Mouse (Mus musculus): ENCODE data around the gene Speer4b. TPM values are rescaled to one million over a fixed set of nuclear protein-coding genes. Genes with fewer than 3 reads are reported as not detected.
"Not testable (repeated sequence)": the region's sequence is repeated elsewhere in the genome, so short reads cannot be mapped to it uniquely, and the experiment has no call there.

Gene Speer4b
- polyA plus RNA-seq (2015; fragmentation: Nextera tagmentation; extraction: Ambion mirVana), result 0.42 and 0.52 TPM in 2 replicates

DNA sequence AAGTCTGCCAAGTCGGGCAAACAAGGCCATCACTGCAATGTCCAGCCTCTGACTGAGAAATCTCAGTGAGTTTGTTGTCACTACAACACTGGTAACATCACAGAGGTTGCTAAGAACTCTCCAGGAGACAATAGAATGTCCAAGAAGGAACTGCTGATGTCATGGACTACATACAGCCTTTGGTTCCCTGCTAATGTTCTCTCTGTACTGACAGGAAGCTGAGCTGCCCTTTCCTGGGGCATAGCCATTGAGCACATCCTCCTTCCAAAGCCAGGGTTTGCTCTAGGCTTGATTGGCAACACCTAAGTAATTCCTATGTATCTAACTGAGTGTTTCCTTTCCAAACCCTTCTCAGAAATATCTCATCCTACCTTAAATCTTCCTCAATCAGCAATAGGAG is at the start of gene Speer4b:
TSS of gene Speer4b (minus strand) at position 101 of the 400 bp plus-strand sequence.
- not testable (repeated sequence) for H3K9ac ChIP-seq; H3K27me3 ChIP-seq; H3K9me3 ChIP-seq; H3K4me3 ChIP-seq; H3K36me3 ChIP-seq; H3K4me2 ChIP-seq; ATAC-seq (ENCODE audit: insufficient number of reproducible peaks, low FRiP score, low TSS enrichment, low read depth); H3K4me1 ChIP-seq; H3K27ac ChIP-seq
- WGBS, result 45% methylated on average over 1 of the region's 1 CpGs

DNA sequence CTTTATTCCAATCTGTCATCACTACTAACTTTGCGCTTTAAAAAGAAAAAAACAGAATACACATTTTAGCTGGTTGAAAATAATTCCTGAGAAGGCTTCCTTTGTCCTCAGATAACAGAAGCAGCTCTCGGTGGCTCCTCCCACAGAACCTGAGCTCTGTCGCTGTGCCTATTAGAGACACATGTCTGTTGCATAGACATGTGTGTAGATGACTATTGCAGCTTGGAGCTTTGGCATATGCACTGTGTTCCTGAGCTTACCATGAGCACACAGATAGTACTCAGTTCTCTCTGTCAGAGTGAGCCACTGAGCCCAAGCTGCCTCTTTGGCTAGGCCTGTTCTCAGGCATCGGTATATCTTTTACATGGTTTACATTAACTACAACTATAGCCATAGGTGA is 48.1 kb upstream of the Speer4b start:
- Histone ChIP-seq H3K9ac (no peak overlapping the region), H3K4me3 (no peak overlapping the region), H3K27me3 (no peaks in the 10 kb centered on the region), H3K27ac (no peak overlapping the region), H3K36me3 (no peaks in the 10 kb centered on the region), H3K4me1 (no peaks in the 10 kb centered on the region), H3K4me2 (no peak overlapping the region), H3K9me3 (no peaks in the 10 kb centered on the region)
- no peak for ATAC-seq (ENCODE audit: insufficient number of reproducible peaks, low FRiP score, low TSS enrichment, low read depth)
- 76% methylated on average over 4 of the region's 4 CpGs for WGBS

DNA sequence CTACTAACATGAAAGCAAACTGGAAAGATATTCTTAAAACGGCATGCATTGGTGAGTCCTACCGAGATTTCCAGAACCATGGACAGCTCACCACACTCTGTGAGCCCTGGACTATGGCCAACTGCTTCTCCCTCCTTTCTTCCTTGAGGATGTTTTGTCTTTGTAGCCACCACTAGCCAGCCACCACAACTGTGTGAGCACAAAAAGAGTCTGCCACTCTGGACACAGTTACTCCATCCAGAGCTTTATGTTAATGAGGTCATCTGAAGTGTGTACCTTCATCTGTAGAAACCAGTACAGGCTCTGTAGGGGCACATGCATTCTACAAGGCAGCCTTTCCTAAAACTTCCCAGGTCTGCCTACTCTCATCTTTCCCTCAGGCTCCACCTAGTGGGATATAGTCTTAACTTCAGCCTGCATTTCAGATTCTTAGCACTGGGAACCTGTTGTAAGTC is 43.6 kb upstream of the Speer4b start:
- Histone ChIP-seq H3K36me3 (no peaks in the 10 kb centered on the region), H3K4me1 (no peaks in the 10 kb centered on the region), H3K4me3 (no peak overlapping the region), H3K9ac (no peak overlapping the region), H3K27ac (no peak overlapping the region), H3K4me2 (no peak overlapping the region), H3K9me3 (no peaks in the 10 kb centered on the region), H3K27me3 (no peaks in the 10 kb centered on the region)
- no peak for ATAC-seq (ENCODE audit: insufficient number of reproducible peaks, low FRiP score, low TSS enrichment, low read depth)
- whole genome bisulfite sequencing, result 6% methylated on average over 2 of the region's 2 CpGs

DNA sequence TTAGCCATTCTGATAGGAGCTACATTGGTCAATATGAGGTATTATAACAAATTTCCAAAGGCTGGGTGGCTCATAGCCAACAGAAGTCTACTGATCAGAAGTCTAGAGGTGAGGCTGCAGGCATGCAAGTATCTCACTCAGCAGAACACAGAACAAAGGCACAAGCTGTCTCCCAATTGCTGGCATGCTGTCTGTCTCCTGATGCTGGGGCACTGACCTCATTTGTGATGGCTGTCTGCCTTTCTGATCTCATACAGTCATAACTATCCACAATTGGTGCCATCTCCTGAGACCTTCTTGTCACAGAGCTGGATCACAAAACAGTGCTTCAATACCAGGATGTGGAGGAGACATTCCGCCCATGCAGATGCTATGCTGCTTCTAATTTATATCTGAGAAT is 25.7 kb upstream of the Speer4b start:
- Histone ChIP-seq H3K9me3 (no peaks in the 10 kb centered on the region), H3K27me3 (no peaks in the 10 kb centered on the region), H3K4me1 (no peaks in the 10 kb centered on the region), H3K4me3 (no peak overlapping the region), H3K36me3 (no peaks in the 10 kb centered on the region), H3K27ac (no peak overlapping the region), H3K4me2 (no peak overlapping the region), H3K9ac (no peak overlapping the region)
- WGBS, result 93% methylated on average over 1 of the region's 1 CpGs
- ATAC-seq (ENCODE audit: insufficient number of reproducible peaks, low FRiP score, low TSS enrichment, low read depth), result no peak

DNA sequence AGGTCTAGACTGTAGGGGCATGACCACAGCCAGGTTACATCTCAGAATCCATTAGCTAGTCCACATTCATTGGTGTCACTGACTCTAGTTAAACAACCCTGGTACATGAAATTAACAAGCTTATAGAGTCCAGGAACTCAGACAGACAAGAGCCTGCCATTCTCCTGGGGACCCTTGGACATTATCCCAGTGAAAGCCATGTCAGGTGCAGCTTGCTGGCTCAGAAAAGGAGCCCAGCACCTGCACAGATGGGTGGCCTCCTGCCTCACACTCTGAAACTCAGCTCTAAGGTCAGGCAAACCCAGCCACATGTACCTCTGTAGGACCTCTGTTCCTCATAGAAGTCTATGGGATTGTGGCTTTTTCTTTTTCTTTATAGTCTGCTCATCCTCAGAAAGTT is 17.5 kb upstream of the Speer4b start:
- no peak overlapping the region for H3K9ac ChIP-seq
- no peaks in the 10 kb centered on the region for H3K9me3 ChIP-seq
- H3K4me3 ChIP-seq, result no peak overlapping the region
- H3K4me2 ChIP-seq, result no peak overlapping the region
- no peaks in the 10 kb centered on the region for H3K27me3 ChIP-seq
- no peak overlapping the region for H3K27ac ChIP-seq
- no peaks in the 10 kb centered on the region for H3K36me3 ChIP-seq
- no peak for ATAC-seq (ENCODE audit: insufficient number of reproducible peaks, low FRiP score, low TSS enrichment, low read depth)
- H3K4me1 ChIP-seq, result no peaks in the 10 kb centered on the region

DNA sequence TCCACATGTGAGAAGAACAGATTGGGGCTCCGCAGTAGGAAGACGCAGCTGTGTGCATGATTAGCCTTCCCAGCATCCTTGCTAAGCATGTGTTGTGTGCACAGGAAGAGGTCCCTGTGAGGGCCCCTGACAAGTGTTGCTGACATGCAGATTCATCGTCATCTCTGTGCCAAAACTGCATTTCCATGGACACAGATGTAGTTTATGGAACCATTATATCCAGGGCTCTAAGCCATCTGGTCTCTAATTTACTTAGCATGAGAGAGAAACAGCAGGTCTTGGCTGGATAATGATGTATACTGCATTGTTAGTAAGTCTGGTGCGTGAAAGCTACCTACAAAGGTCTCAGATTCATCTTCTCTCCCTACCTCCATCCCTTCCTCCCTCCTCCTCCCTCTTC is 10.3 kb downstream of the Speer4b start:
- no peaks in the 10 kb centered on the region for H3K4me1 ChIP-seq
- H3K36me3 ChIP-seq, result no peaks in the 10 kb centered on the region
- no peaks in the 10 kb centered on the region for H3K27me3 ChIP-seq
- H3K9ac ChIP-seq, result no peak overlapping the region
- H3K4me2 ChIP-seq, result no peak overlapping the region
- 69% methylated on average over 4 of the region's 4 CpGs for WGBS
- no peak overlapping the region for H3K4me3 ChIP-seq
- H3K27ac ChIP-seq, result no peak overlapping the region
- H3K9me3 ChIP-seq, result no peaks in the 10 kb centered on the region
- no peak for ATAC-seq (ENCODE audit: insufficient number of reproducible peaks, low FRiP score, low TSS enrichment, low read depth)

DNA sequence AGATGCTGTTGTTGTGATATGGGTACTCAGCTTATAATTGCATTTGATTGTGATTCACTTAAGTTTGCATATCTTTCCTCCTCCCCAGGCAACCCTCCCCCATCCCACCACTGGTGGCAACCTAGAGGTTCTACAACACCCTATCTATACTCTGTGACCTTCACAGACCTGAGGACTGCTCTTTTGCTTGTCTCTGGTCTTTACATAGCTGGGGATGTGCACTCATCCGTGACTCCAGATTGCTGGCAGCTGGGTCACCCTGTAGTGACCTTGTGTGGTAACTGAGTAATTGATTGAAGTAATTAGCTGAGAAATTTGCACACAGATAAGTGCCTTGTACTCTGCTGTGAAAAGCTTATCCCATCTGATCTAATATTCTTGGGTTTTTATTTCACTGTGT is 15.1 kb downstream of the Speer4b start:
- H3K27ac ChIP-seq, result no peak overlapping the region
- no peaks in the 10 kb centered on the region for H3K4me1 ChIP-seq
- no peaks in the 10 kb centered on the region for H3K27me3 ChIP-seq
- ATAC-seq (ENCODE audit: insufficient number of reproducible peaks, low FRiP score, low TSS enrichment, low read depth), result no peak
- H3K4me2 ChIP-seq, result no peak overlapping the region
- H3K9ac ChIP-seq, result no peak overlapping the region
- no peak overlapping the region for H3K4me3 ChIP-seq
- no peaks in the 10 kb centered on the region for H3K9me3 ChIP-seq
- WGBS, result 48% methylated on average over 1 of the region's 1 CpGs
- no peaks in the 10 kb centered on the region for H3K36me3 ChIP-seq

DNA sequence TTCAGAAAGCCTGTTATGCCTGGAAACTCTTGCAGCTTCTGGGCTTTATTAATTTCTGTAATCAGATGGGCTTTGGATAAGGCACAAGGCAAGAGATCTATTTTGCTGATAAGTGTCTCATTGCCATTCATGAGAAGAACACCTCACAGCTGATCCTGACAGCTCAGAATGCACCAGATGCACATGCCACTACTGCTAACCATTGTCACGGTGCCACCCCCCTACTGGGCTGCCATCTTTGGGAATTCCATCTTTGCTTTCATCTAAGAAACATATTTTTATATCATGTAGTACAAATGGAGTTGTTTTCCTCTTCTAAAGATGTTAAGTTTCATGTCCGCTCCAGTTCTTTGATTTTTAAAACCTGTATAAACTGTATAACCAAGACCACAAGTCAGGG is 19.5 kb downstream of the Speer4b start:
- Histone ChIP-seq H3K36me3 (no peaks in the 10 kb centered on the region), H3K9ac (no peak overlapping the region), H3K27ac (no peak overlapping the region), H3K4me3 (no peak overlapping the region), H3K4me2 (no peak overlapping the region), H3K9me3 (no peaks in the 10 kb centered on the region), H3K4me1 (no peaks in the 10 kb centered on the region), H3K27me3 (no peaks in the 10 kb centered on the region)
- 86% methylated on average over 2 of the region's 2 CpGs for WGBS
- no peak for ATAC-seq (ENCODE audit: insufficient number of reproducible peaks, low FRiP score, low TSS enrichment, low read depth)

DNA sequence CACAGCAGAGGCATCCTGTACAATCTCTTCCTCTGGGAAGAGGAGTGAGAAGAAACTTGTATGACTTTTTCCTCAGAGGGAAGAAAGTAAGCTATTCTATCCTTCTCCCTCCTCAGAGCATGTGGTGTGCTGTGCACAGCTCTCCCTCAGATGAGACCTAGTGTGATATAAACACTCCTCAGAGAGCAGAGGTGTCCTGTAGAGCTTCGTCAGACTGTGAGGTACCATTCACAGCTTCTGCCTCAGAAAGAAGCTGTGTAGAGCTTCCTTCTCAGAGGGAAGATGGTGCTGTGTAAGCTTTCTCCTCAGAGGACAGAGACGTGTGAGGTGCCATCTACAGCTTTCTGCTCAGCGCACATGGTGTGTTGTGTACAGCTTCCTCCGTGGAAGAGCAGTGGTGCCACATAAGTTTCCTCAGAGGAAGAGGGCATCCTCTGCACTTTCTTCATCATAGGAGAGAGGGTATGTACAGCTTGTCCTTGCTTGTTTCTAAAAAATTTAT is 26.2 kb downstream of the Speer4b start:
- no peak for ATAC-seq (ENCODE audit: insufficient number of reproducible peaks, low FRiP score, low TSS enrichment, low read depth)
- Histone ChIP-seq H3K4me1 (no peaks in the 10 kb centered on the region), H3K4me3 (no peak overlapping the region), H3K36me3 (no peaks in the 10 kb centered on the region), H3K9me3 (no peaks in the 10 kb centered on the region), H3K9ac (no peak overlapping the region), H3K4me2 (no peak overlapping the region), H3K27me3 (no peaks in the 10 kb centered on the region), H3K27ac (no peak overlapping the region)
- WGBS, result 78% methylated on average over 4 of the region's 4 CpGs

DNA sequence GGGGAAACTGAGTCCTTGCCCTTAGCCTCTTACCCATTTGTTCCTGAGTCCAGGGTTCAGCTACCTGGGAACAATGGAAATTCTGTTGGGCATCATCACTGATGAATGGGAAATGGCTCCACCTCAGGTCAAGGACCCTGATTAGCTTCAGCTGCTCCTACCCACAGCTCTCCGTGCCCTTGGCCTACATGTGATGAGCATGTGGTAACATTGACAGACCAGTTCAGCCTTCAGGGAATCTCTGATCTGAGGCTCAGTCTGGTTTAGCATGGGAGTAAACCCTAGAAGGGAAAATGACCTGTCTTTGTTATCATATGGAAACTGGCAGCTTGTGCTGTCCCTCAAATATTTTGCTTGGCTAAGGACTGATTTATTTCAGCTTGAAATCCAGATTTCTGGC is 43.6 kb downstream of the Speer4b start:
- WGBS, result 44% methylated on average over 1 of the region's 1 CpGs
- Histone ChIP-seq H3K27ac (no peak overlapping the region), H3K27me3 (no peaks in the 10 kb centered on the region), H3K9me3 (no peaks in the 10 kb centered on the region), H3K36me3 (no peaks in the 10 kb centered on the region), H3K9ac (no peak overlapping the region), H3K4me3 (no peak overlapping the region), H3K4me2 (no peak overlapping the region), H3K4me1 (no peaks in the 10 kb centered on the region)
- ATAC-seq (ENCODE audit: insufficient number of reproducible peaks, low FRiP score, low TSS enrichment, low read depth), result no peak

DNA sequence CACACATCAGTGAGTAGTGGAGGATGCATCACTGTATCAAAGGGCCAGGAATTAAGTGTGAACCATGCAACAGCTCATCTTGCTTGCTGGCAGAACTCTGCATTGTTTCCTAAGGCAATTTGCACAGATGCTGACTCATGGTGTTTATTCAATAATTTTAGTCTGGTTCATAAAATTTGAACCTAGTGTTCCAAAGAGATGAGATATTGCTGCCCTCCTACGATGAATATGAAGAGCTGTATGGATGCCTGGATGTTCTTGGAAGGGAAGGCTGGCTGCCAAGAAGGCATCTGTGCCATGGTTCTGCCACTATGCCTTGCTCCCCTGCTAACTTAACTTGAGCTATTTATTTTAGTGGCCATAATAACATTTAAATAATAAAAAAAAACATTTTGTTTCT is 44.3 kb downstream of the Speer4b start:
- H3K27ac ChIP-seq, result no peak overlapping the region
- ATAC-seq (ENCODE audit: insufficient number of reproducible peaks, low FRiP score, low TSS enrichment, low read depth), result no peak
- WGBS, result 86% methylated on average over 1 of the region's 1 CpGs
- no peak overlapping the region for H3K9ac ChIP-seq
- H3K27me3 ChIP-seq, result no peaks in the 10 kb centered on the region
- no peaks in the 10 kb centered on the region for H3K4me1 ChIP-seq
- H3K9me3 ChIP-seq, result no peaks in the 10 kb centered on the region
- no peak overlapping the region for H3K4me2 ChIP-seq
- H3K4me3 ChIP-seq, result no peak overlapping the region
- H3K36me3 ChIP-seq, result no peaks in the 10 kb centered on the region

DNA sequence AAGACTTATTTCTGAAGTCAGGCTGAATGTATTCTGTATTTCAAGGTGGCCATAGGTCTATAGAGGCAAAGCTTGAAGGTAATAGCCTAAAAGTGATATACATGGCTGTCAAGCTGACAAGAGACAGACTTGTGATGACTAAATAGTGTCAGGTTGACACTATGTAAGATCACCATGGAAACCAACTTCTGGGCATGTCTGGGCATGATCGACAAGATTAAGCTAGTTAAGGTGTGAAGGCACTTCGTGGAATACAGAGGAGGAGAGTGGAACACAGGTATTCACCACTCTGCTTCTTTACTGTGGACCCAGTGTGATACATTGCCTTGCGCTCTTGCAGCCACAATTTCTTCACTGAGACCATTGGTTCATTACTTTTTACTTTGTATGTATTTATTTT is 46.9 kb downstream of the Speer4b start:
- H3K9ac ChIP-seq, result no peak overlapping the region
- no peak overlapping the region for H3K4me2 ChIP-seq
- H3K9me3 ChIP-seq, result no peaks in the 10 kb centered on the region
- ATAC-seq (ENCODE audit: insufficient number of reproducible peaks, low FRiP score, low TSS enrichment, low read depth), result no peak
- H3K36me3 ChIP-seq, result no peaks in the 10 kb centered on the region
- no peak overlapping the region for H3K4me3 ChIP-seq
- 83% methylated on average over 3 of the region's 3 CpGs for WGBS
- no peaks in the 10 kb centered on the region for H3K4me1 ChIP-seq
- H3K27me3 ChIP-seq, result no peaks in the 10 kb centered on the region
- H3K27ac ChIP-seq, result no peak overlapping the region

DNA sequence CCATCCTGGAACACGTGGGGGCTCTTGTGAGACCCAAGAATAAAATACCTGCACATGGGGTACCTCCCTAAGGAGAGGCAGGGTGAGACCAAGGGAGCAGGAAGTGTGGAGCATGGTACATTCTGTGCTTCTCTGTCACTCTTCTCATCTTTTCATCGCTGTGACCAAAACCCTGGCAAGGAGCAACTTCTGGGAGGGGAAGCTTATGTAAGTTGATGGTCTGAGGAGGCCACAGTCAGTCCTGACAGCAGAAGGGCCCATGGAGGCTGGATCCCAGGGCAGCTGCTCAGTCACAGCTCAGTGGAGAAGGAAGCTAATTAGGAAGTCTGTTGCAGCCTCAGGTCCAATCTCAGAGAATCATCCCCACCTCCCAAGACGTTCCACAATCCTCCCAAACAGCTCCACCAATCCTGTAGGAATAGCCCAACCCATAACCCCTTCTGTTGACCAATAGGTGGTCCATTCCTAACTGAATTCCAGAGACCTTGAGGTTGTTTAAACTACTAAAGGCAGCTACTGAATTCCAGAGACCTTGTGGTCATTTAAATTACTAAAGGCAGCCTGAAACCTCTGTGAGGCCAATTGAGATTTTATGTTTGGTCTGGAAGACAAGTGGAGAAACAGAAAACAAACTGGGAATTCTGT is 47.9 kb downstream of the Speer4b start:
- no peak overlapping the region for H3K4me2 ChIP-seq
- H3K27me3 ChIP-seq, result no peaks in the 10 kb centered on the region
- no peaks in the 10 kb centered on the region for H3K4me1 ChIP-seq
- H3K4me3 ChIP-seq, result no peak overlapping the region
- no peak for ATAC-seq (ENCODE audit: insufficient number of reproducible peaks, low FRiP score, low TSS enrichment, low read depth)
- H3K9ac ChIP-seq, result no peak overlapping the region
- 36% methylated on average over 3 of the region's 3 CpGs for WGBS
- H3K36me3 ChIP-seq, result no peaks in the 10 kb centered on the region
- H3K9me3 ChIP-seq, result no peaks in the 10 kb centered on the region
- no peak overlapping the region for H3K27ac ChIP-seq
